Mouse (Mus musculus): ENCODE results near the gene Mrrf. TPM values are rescaled to one million over a fixed set of nuclear protein-coding genes. Genes with fewer than 3 reads are reported as not detected.
"Not testable (repeated sequence)": the region's sequence is repeated elsewhere in the genome, so short reads cannot be mapped to it uniquely, and the experiment has no call there.

Mrrf gene
- polyA plus RNA-seq, 1 experiment = 2.5 TPM

DNA sequence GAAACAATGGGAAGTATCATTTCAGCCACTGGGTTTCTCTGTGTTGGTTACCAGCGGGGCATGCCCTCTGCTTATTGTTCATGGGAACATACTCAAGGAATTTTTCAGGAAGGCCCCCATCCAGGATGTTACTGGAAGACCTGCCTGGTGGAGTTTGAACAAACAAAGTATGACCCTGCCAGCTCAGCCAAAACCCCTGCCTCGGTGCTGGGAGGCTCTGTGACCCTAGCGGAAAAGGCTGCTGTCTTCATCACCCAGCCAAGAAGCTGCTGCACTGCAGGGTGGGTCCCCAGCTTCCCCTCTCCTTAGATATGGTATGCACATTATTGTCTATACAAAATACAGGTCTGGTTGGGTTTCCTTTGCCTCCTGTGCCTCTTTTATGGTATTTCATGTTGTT lies 36.4 kb downstream of the Mrrf start:
- Histone ChIP-seq H3K9me3 (no peaks in the 10 kb centered on the region), H3K36me3 (replicated peaks; ENCODE audit: low read length) (peaks cover 80% of the 10 kb centered on the region), H3K27me3 (replicated peaks) (no peaks in the 10 kb centered on the region), H3K4me3 (replicated peaks) (no peak overlapping the region), H3K4me1 (peaks cover 23% of the 10 kb centered on the region)
- TF ChIP-seq GATA1 (IDR thresholded peaks at IDR 0.05; ENCODE audit: borderline replicate concordance, low read length) (no peak), FLI1 (IDR thresholded peaks at IDR 0.05; ENCODE audit: low read length) (no peak)

DNA sequence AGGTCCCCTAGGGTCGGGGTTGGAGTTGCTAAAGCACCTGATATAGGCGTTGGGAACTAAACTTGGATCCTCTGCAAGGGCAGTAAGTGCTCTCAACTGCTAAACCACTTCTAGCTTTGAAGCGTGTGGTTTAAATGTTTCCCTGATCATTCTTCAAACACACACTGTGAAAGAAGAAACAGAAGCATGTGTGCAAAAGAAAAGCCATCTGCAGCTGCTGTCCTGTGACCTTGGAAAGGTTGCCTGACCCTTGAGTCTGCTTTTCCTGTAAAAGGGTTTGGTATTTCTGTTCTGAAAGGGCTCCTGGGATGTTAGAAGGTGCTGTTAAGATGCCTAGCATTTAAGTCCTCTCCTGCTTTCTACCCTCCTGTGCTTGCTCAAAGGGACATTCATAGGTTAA lies 43.3 kb downstream of the Mrrf start:
- H3K36me3 ChIP-seq (replicated peaks; ENCODE audit: low read length) = peaks cover 72% of the 10 kb centered on the region
- H3K4me3 ChIP-seq (replicated peaks) = no peak overlapping the region
- H3K9me3 ChIP-seq = no peaks in the 10 kb centered on the region
- no peaks in the 10 kb centered on the region for H3K27me3 ChIP-seq (replicated peaks)
- peaks cover 18% of the 10 kb centered on the region for H3K4me1 ChIP-seq
- TF ChIP-seq GATA1 (IDR thresholded peaks at IDR 0.05; ENCODE audit: borderline replicate concordance, low read length) (no peak), FLI1 (IDR thresholded peaks at IDR 0.05; ENCODE audit: low read length) (no peak)

- H3K9me3 ChIP-seq; H3K27me3 ChIP-seq (replicated peaks); H3K4me3 ChIP-seq (replicated peaks): not testable (repeated sequence)
- peaks cover 20% of the 10 kb centered on the region for H3K4me1 ChIP-seq
- peaks cover 67% of the 10 kb centered on the region for H3K36me3 ChIP-seq (replicated peaks; ENCODE audit: low read length)
These were observed 45.6 kb downstream of the Mrrf start for GRCm38 (mm10) chr2:36181587-36182368.

DNA sequence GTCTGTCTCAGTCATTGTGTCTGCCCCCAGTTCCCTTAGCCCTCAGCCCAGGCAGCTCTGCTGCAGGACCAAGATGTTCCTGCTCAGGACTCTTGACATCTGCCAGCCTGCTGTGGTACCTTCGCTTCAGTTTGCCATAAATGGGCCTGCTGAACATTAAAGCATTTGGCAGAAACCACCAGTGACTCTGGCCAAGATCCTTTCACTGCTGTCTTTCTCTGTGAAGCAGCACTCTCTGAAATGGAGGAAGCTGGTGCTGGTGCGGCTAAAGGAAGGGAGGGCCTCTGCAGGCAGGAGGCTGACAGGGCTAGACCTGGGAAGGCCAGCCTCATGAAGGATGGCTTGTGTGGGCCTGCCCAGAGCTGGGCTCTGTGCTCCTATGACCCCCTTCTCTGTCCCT lies 47.1 kb downstream of the Mrrf start:
- Histone ChIP-seq H3K4me1 (peaks cover 20% of the 10 kb centered on the region), H3K36me3 (replicated peaks; ENCODE audit: low read length) (peaks cover 53% of the 10 kb centered on the region), H3K27me3 (replicated peaks) (no peaks in the 10 kb centered on the region), H3K9me3 (no peaks in the 10 kb centered on the region), H3K4me3 (replicated peaks) (no peak overlapping the region)
- TF ChIP-seq GATA1 (IDR thresholded peaks at IDR 0.05; ENCODE audit: borderline replicate concordance, low read length) (no peak), FLI1 (IDR thresholded peaks at IDR 0.05; ENCODE audit: low read length) (no peak)

GRCm38 (mm10) chr2:36184192-36184591 lies 48.0 kb downstream of the Mrrf start:
- Histone ChIP-seq H3K9me3 (no peaks in the 10 kb centered on the region), H3K27me3 (replicated peaks) (no peaks in the 10 kb centered on the region), H3K4me3 (replicated peaks) (no peak overlapping the region), H3K36me3 (replicated peaks; ENCODE audit: low read length) (peaks cover 49% of the 10 kb centered on the region), H3K4me1 (peaks cover 20% of the 10 kb centered on the region)
- TF ChIP-seq GATA1 (IDR thresholded peaks at IDR 0.05; ENCODE audit: borderline replicate concordance, low read length) (no peak), FLI1 (IDR thresholded peaks at IDR 0.05; ENCODE audit: low read length) (no peak)

GRCm38 (mm10) chr2:36184876-36185275 lies 48.7 kb downstream of the Mrrf start:
- Histone ChIP-seq H3K4me3 (replicated peaks) (no peak overlapping the region), H3K27me3 (replicated peaks) (no peaks in the 10 kb centered on the region), H3K4me1 (peaks cover 20% of the 10 kb centered on the region), H3K9me3 (no peaks in the 10 kb centered on the region), H3K36me3 (replicated peaks; ENCODE audit: low read length) (peaks cover 44% of the 10 kb centered on the region)
- no peak for TF ChIP-seq GATA1 (IDR thresholded peaks at IDR 0.05; ENCODE audit: borderline replicate concordance, low read length)
- no peak for TF ChIP-seq FLI1 (IDR thresholded peaks at IDR 0.05; ENCODE audit: low read length)

DNA sequence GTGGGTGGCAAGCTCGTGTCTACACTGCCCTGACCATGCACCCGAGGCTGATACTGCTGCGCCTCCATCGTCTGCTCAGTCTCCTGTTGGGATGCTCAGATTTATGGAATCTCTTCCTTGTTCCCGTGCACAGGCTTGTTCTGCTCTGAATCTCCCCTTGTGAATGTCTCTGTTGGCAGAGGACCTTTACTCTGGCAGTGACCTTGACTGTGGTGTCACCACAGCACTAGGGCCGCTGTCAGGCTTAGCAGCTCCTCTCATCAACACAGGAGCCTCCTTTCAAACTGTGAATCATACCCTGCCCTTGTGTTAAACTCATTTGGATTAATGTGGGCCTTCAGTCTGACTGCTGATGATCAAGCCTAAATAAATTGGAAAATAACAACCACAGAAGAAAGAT lies 53.0 kb downstream of the Mrrf start:
- H3K4me3 ChIP-seq (replicated peaks); H3K9me3 ChIP-seq; H3K27me3 ChIP-seq (replicated peaks): not testable (repeated sequence)
- Histone ChIP-seq H3K36me3 (replicated peaks; ENCODE audit: low read length) (peaks cover 35% of the 10 kb centered on the region), H3K4me1 (peaks cover 17% of the 10 kb centered on the region)

DNA sequence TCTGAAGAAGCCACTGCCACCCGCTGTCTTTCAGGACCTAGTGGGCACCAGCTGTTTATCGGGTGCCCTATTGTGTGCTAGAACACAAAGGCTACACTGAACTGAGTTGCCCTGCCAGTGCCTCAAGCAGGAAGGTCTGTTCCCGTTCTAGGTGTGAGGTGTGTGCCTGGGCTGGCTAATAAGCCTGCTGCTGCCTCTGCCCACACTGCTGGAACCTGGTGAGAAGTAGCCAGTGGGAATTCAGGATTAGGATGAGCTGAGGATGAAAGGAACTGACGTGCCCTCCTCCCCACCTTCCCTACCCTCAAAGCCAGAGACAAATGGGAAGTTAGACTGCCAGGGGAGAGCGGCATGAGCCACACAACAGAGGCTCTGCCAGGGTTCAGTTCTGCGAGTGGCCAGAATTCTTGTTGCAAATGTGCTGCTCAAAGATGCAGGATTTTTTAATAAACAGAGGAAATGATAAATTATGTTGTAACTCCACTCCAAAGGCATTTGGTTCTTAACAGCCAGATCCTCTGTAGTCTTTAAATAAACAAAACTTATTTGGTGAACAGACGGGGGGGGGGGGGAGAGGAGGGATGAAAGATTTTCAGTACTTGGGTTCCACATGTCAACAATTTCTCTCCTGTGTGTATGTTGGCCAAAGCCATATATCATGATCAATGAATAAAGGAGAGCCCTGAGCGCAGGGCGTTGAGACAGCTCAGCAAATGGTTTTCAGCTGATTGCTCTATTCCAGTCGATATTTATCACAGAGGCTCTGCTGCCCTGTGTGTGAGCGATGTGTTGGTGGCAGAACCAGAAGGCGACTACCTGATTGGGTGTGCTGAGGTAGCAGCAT lies 55.1 kb downstream of the Mrrf start:
- Histone ChIP-seq H3K36me3 (replicated peaks; ENCODE audit: low read length) (peaks cover 19% of the 10 kb centered on the region), H3K9me3 (no peaks in the 10 kb centered on the region), H3K27me3 (replicated peaks) (no peaks in the 10 kb centered on the region), H3K4me3 (replicated peaks) (no peak overlapping the region), H3K4me1 (peaks cover 29% of the 10 kb centered on the region)
- TF ChIP-seq GATA1 (IDR thresholded peaks at IDR 0.05; ENCODE audit: borderline replicate concordance, low read length) (no peak), FLI1 (IDR thresholded peaks at IDR 0.05; ENCODE audit: low read length) (no peak)

DNA sequence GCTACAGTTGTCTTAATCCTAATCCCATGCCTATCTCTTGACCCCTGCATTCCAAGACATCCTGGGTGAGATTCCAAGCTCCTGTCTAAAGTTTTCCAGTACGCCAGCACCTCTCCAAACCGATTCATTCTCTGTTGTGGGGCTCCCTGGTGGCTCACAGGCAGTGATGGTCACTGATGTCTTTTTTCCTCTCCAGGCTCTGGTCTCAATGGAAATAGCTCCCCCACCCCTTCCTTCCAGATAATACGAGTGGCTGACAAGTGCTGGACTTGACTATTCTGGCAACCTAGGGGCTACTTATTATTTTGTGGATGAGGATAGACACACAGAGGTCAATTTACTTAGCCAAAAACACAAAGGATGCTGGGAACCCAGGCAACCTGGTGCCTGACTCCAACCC lies 60.8 kb downstream of the Mrrf start:
- TF ChIP-seq GATA1 (IDR thresholded peaks at IDR 0.05; ENCODE audit: borderline replicate concordance, low read length) (no peak), FLI1 (IDR thresholded peaks at IDR 0.05; ENCODE audit: low read length) (no peak)
- Histone ChIP-seq H3K4me1 (peaks cover 81% of the 10 kb centered on the region), H3K4me3 (replicated peaks) (no peak overlapping the region), H3K27me3 (replicated peaks) (peaks cover 3% of the 10 kb centered on the region), H3K9me3 (no peaks in the 10 kb centered on the region), H3K36me3 (replicated peaks; ENCODE audit: low read length) (no peaks in the 10 kb centered on the region)
